Mouse (Mus musculus): ENCODE results near the gene Tmco4. TPM values are rescaled to one million over a fixed set of nuclear protein-coding genes. Genes with fewer than 3 reads are reported as not detected.

Gene Tmco4
- polyA plus RNA-seq, 2 experiments: 1.2 to 2.1 TPM

- 66% methylated on average over 4 of the region's 4 CpGs for WGBS (ENCODE audit: insufficient replicate concordance)
- no peak for ATAC-seq (ENCODE audit: insufficient read depth)
- Histone ChIP-seq H3K27ac (no peak overlapping the region), H3K9ac (replicated peaks) (no peak overlapping the region), H3K27me3 (ENCODE audit: control insufficient read depth, insufficient read depth, low read length) (no peaks in the 10 kb centered on the region), H3K4me3 (ENCODE audit: insufficient read depth in 1 of 2, low read depth in 2 of 2, low read length in 2 of 2) (no peak overlapping the region), H3K4me2 (ENCODE audit: low read depth) (no peak overlapping the region), H3K9me3 (ENCODE audit: control insufficient read depth, low read length) (no peaks in the 10 kb centered on the region), H3K36me3 (replicated peaks; ENCODE audit: control insufficient read depth, insufficient read depth, low read depth) (no peaks in the 10 kb centered on the region), H3K4me1 (replicated peaks; ENCODE audit: control insufficient read depth in 2 of 2, insufficient read depth in 2 of 2, low read length in 1 of 2) (no peaks in the 10 kb centered on the region; a peak in 1 of 4 replicates)
- TF ChIP-seq EP300 (IDR thresholded peaks at IDR 0.05; ENCODE audit: low read depth) (no peak), CTCF (IDR thresholded peaks at IDR 0.05; ENCODE audit: low read depth) (no peak)
- no peak for DNase-seq (ENCODE audit: low read depth in 3 of 3, low spot score in 3 of 3)
These were observed 46.3 kb downstream of the Tmco4 start for GRCm38 (mm10) chr4:139018976-139019375.

- H3K9me3 ChIP-seq (ENCODE audit: control insufficient read depth, low read length): no peaks in the 10 kb centered on the region
- DNase-seq (ENCODE audit: low read depth in 3 of 3, low spot score in 3 of 3) (peak; percentile 22 to 41 (median 33)), ATAC-seq (ENCODE audit: insufficient read depth) (peak; percentile 87)
- H3K4me1 ChIP-seq (replicated peaks; ENCODE audit: control insufficient read depth in 2 of 2, insufficient read depth in 2 of 2, low read length in 1 of 2): no peaks in the 10 kb centered on the region; a peak in 1 of 4 replicates
- H3K9ac ChIP-seq (replicated peaks): no peak overlapping the region
- no peaks in the 10 kb centered on the region for H3K36me3 ChIP-seq (replicated peaks; ENCODE audit: control insufficient read depth, insufficient read depth, low read depth)
- no peaks in the 10 kb centered on the region for H3K27me3 ChIP-seq (ENCODE audit: control insufficient read depth, insufficient read depth, low read length)
- no peak overlapping the region for H3K27ac ChIP-seq
- H3K4me3 ChIP-seq (ENCODE audit: insufficient read depth in 1 of 2, low read depth in 2 of 2, low read length in 2 of 2): no peak overlapping the region
- TF ChIP-seq EP300 (IDR thresholded peaks at IDR 0.05; ENCODE audit: low read depth) (no peak), CTCF (IDR thresholded peaks at IDR 0.05; ENCODE audit: low read depth) (no peak)
- H3K4me2 ChIP-seq (ENCODE audit: low read depth): no peak overlapping the region
- 18% methylated on average over 13 of the region's 13 CpGs for WGBS (ENCODE audit: insufficient replicate concordance)
These were observed 46.7 kb downstream of the Tmco4 start for GRCm38 (mm10) chr4:139019413-139019812.

- Histone ChIP-seq H3K27ac (no peak overlapping the region), H3K4me3 (ENCODE audit: insufficient read depth in 1 of 2, low read depth in 2 of 2, low read length in 2 of 2) (no peak overlapping the region)
These were observed 47.7 kb downstream of the Tmco4 start for GRCm38 (mm10) chr4:139020385-139020784.

GRCm38 (mm10) chr4:139024379-139024778 is 51.7 kb downstream of the Tmco4 start:
- Histone ChIP-seq H3K4me2 (ENCODE audit: low read depth) (no peak overlapping the region), H3K9me3 (ENCODE audit: control insufficient read depth, low read length) (no peaks in the 10 kb centered on the region), H3K36me3 (replicated peaks; ENCODE audit: control insufficient read depth, insufficient read depth, low read depth) (no peaks in the 10 kb centered on the region), H3K4me1 (replicated peaks; ENCODE audit: control insufficient read depth in 2 of 2, insufficient read depth in 2 of 2, low read length in 1 of 2) (no peaks in the 10 kb centered on the region; a peak in 1 of 4 replicates), H3K4me3 (ENCODE audit: insufficient read depth in 1 of 2, low read depth in 2 of 2, low read length in 2 of 2) (no peak overlapping the region), H3K27ac (no peak overlapping the region), H3K27me3 (ENCODE audit: control insufficient read depth, insufficient read depth, low read length) (no peaks in the 10 kb centered on the region), H3K9ac (replicated peaks) (no peak overlapping the region)
- 23% methylated on average over 2 of the region's 2 CpGs for WGBS (ENCODE audit: insufficient replicate concordance)
- no peak for TF ChIP-seq EP300 (IDR thresholded peaks at IDR 0.05; ENCODE audit: low read depth)
- TF ChIP-seq CTCF (IDR thresholded peaks at IDR 0.05; ENCODE audit: low read depth): no peak
- DNase-seq (ENCODE audit: low read depth in 3 of 3, low spot score in 3 of 3): no peak
- ATAC-seq (ENCODE audit: insufficient read depth): no peak

More at GRCm38 (mm10) chr4:139020385-139020784, 47.7 kb downstream of the Tmco4 start:
- DNase-seq (ENCODE audit: low read depth in 3 of 3, low spot score in 3 of 3): no peak
- H3K27me3 ChIP-seq (ENCODE audit: control insufficient read depth, insufficient read depth, low read length): no peaks in the 10 kb centered on the region
- H3K4me1 ChIP-seq (replicated peaks; ENCODE audit: control insufficient read depth in 2 of 2, insufficient read depth in 2 of 2, low read length in 1 of 2): no peaks in the 10 kb centered on the region; a peak in 1 of 4 replicates
- H3K36me3 ChIP-seq (replicated peaks; ENCODE audit: control insufficient read depth, insufficient read depth, low read depth): no peaks in the 10 kb centered on the region
- H3K9me3 ChIP-seq (ENCODE audit: control insufficient read depth, low read length): no peaks in the 10 kb centered on the region
- 61% methylated on average over 3 of the region's 3 CpGs for WGBS (ENCODE audit: insufficient replicate concordance)
- ATAC-seq (ENCODE audit: insufficient read depth): no peak
- H3K4me2 ChIP-seq (ENCODE audit: low read depth): no peak overlapping the region
- TF ChIP-seq CTCF (IDR thresholded peaks at IDR 0.05; ENCODE audit: low read depth): no peak
- H3K9ac ChIP-seq (replicated peaks): no peak overlapping the region

- DNase-seq (ENCODE audit: low read depth in 3 of 3, low spot score in 3 of 3) (no peak), ATAC-seq (ENCODE audit: insufficient read depth) (no peak)
- no peak overlapping the region for H3K27ac ChIP-seq
- H3K4me1 ChIP-seq (replicated peaks; ENCODE audit: control insufficient read depth in 2 of 2, insufficient read depth in 2 of 2, low read length in 1 of 2): no peaks in the 10 kb centered on the region
- WGBS (ENCODE audit: insufficient replicate concordance): 45% methylated on average over 6 of the region's 6 CpGs
- H3K4me2 ChIP-seq (ENCODE audit: low read depth): no peak overlapping the region
- TF ChIP-seq EP300 (IDR thresholded peaks at IDR 0.05; ENCODE audit: low read depth) (no peak), CTCF (IDR thresholded peaks at IDR 0.05; ENCODE audit: low read depth) (no peak)
- no peaks in the 10 kb centered on the region for H3K27me3 ChIP-seq (ENCODE audit: control insufficient read depth, insufficient read depth, low read length)
- H3K9ac ChIP-seq (replicated peaks): no peak overlapping the region
- no peaks in the 10 kb centered on the region for H3K36me3 ChIP-seq (replicated peaks; ENCODE audit: control insufficient read depth, insufficient read depth, low read depth)
- H3K4me3 ChIP-seq (ENCODE audit: insufficient read depth in 1 of 2, low read depth in 2 of 2, low read length in 2 of 2): no peak overlapping the region
- no peaks in the 10 kb centered on the region for H3K9me3 ChIP-seq (ENCODE audit: control insufficient read depth, low read length)
These were observed 58.0 kb downstream of the Tmco4 start for GRCm38 (mm10) chr4:139030675-139031074.
